Mouse (Mus musculus) G1E (cell line): ENCODE results near the gene Dynlrb1. TPM values are rescaled to one million over a fixed set of nuclear protein-coding genes. Genes with fewer than 3 reads are reported as not detected.
A peak's percentile ranks its signal among the peaks of the same experiment; 100 is the strongest.

ENCODE experiments used
- ATAC-seq: 2 replicates; pipeline ENCODE4 v1.8.0; 2016; ENCODE audit warnings: mild to moderate bottlenecking; ENCODE audit not compliant: insufficient number of reproducible peaks, poor library complexity, low FRiP score, severe bottlenecking; ENCODE audit errors: extremely low read depth
- DNase-seq: peaks from one replicate; pipeline ENCODE4 v3.0.0; 2012; ENCODE audit warnings: low spot score
- H3K27me3 ChIP-seq: 2 replicates; pipeline ENCODE4 v1.6.1; 2012; ENCODE audit warnings: mild to moderate bottlenecking, low read length, inconsistent platforms; ENCODE audit not compliant: insufficient read depth
- H3K36me3 ChIP-seq: replicated peaks from 2 replicates; pipeline ENCODE3; 2012; ENCODE audit warnings: mild to moderate bottlenecking, inconsistent platforms
- H3K4me1 ChIP-seq: 2 replicates; pipeline ENCODE4 v1.6.1; 2012; ENCODE audit warnings: low read depth, low read length, inconsistent platforms, mixed read lengths; ENCODE audit not compliant: insufficient read depth
- H3K4me3 ChIP-seq: 2 replicates; pipeline ENCODE4 v1.5.1; 2012; ENCODE audit warnings: low read depth, mild to moderate bottlenecking, inconsistent platforms, low read length, moderate library complexity, mixed read lengths
- H3K9me3 ChIP-seq: replicated peaks from 2 replicates; pipeline ENCODE4 v1.6.1; 2012; ENCODE audit warnings: inconsistent platforms
- CTCF ChIP-seq: IDR thresholded peaks from 2 replicates; pipeline ENCODE4 v1.5.1; 2012; ENCODE audit warnings: low read depth, low read length, inconsistent platforms, mixed read lengths
- GATA1 ChIP-seq: IDR thresholded peaks from 2 replicates; pipeline ENCODE4 v1.6.1; 2012; ENCODE audit warnings: borderline replicate concordance, low read length, inconsistent platforms, mixed read lengths
- GATA2 ChIP-seq: IDR thresholded peaks from 2 replicates; pipeline ENCODE4 v1.6.1; 2012; ENCODE audit warnings: low read depth, low read length, inconsistent platforms, borderline replicate concordance
- POLR2AphosphoS5 ChIP-seq: IDR thresholded peaks from 2 replicates; pipeline ENCODE4 v1.6.1; 2012; ENCODE audit warnings: low read depth, low read length, inconsistent platforms; ENCODE audit not compliant: insufficient replicate concordance
- TAL1 ChIP-seq: conservative IDR thresholded peaks from 2 replicates; pipeline ENCODE4 v1.6.1; 2012; ENCODE audit warnings: low read depth, low read length, inconsistent platforms, mixed read lengths
- polyA plus RNA-seq: library from polyadenylated mRNA; stranded (reverse); fragments of >175 nt; gene quantifications from 2 replicates; pipeline ENCODE4 v1.2.3, GENCODE M21; 2012
- total RNA-seq, 2 experiments: library from RNA; stranded (forward) in 1 of 2; stranded (reverse) in 1 of 2; fragments of 200-1000 nt in 1 of 2; fragments of >200 nt in 1 of 2; fragmentation: Nextera tagmentation in 1 of 2; gene quantifications; 2 replicates each; pipeline ENCODE4 v1.2.3; 2014 to 2017

Dynlrb1 gene
- 291 and 350 TPM in 2 replicates for total RNA-seq (2014; fragmentation: Nextera tagmentation)
- total RNA-seq (2017), result 176 and 200 TPM in 2 replicates
- 55.5 and 117 TPM in 2 replicates for polyA plus RNA-seq

DNA sequence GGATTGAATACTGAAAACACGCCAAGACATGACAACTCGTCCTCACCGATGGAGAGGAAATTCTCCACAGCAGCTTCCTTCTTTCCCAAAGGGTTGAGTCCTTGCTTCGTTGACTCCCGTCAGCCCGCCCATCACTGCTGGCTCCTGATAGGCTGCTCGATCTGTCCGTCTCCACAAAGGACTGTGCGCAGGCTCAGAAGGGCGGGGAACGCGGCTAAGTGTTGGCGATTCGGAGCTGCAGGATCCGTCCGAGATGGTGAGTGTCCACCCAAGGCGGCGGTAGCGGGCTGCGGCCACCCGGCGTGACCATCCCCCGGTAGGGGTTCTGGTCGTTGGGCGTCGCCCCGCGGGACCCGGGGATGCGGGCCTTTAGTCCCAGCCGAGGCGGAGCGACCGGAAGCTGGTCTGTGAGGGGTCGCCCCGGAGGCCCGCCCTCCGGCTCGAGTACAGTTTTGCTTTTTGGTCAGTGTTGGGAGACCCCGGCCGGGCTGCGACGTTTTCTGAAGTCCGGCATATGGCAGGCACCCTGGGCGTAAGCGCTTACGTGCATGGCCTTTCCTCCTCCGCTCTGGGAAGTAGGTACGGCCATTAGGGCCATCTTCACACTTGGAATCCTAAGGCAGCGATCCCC is at the start of gene Dynlrb1:
Gene Dynlrb1, plus strand, starts transcription at position 172 of the 631 bp plus-strand sequence.
- H3K4me1 ChIP-seq, result peaks cover 22% of the 10 kb centered on the region
- peaks cover 15% of the 10 kb centered on the region for H3K36me3 ChIP-seq
- H3K27me3 ChIP-seq, result no peaks in the 10 kb centered on the region
- TF ChIP-seq GATA1 (no peak), CTCF (no peak), POLR2AphosphoS5 (no peak), TAL1 (no peak), GATA2 (no peak)
- no peaks in the 10 kb centered on the region for H3K9me3 ChIP-seq
- ATAC-seq, result peak; percentile 95
- H3K4me3 ChIP-seq, result peak within 1 kb of the TSS; percentile 84
- DNase-seq, result peak; percentile 89

DNA sequence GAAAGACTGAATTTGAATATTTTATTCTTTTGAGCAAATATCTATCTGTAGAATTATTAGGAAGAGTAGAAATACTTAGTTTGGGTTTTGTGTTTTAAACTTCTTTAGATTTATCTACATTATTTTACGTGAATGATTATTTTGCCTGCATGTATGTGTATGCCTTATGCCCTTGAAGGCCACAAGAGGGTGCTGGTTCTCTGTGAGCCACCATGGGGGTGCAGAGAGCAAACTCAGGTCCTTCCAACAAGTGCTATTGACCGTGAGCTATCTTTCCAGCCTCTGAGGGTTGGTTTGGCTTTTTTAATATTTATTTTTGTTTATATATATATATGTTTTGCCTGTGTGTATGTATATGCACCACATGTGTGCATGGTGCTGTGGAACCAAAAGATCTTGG is 28.9 kb upstream of the Dynlrb1 start:
- Histone ChIP-seq H3K9me3 (no peaks in the 10 kb centered on the region), H3K27me3 (no peaks in the 10 kb centered on the region), H3K4me1 (no peaks in the 10 kb centered on the region), H3K36me3 (peaks cover 66% of the 10 kb centered on the region), H3K4me3 (no peak overlapping the region)
- no peak for DNase-seq
- TF ChIP-seq GATA2, result no peak
- no peak for TF ChIP-seq GATA1
- no peak for ATAC-seq

DNA sequence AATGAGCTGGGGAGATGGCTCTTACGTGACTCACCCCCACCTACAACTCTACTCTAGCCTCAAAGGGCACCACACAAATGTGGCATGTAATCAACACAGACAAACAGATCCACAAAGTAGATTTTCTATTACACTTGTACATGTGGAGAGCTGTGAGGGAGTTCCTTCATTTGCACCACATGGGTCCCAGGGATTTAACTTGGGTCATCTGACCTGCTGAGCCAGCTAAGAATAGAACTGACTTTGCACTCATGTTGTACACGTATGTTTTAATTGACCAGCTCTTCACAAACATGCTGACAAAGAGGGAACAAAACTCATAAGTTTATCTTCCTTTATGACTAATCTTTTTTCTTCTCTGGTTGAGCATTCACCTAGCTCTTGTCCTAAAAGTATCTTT is 13.2 kb upstream of the Dynlrb1 start:
- peaks cover 73% of the 10 kb centered on the region for H3K36me3 ChIP-seq
- no peaks in the 10 kb centered on the region for H3K4me1 ChIP-seq
- DNase-seq (no peak), ATAC-seq (no peak)
- H3K9me3 ChIP-seq, result no peaks in the 10 kb centered on the region
- H3K4me3 ChIP-seq, result no peak overlapping the region
- TF ChIP-seq GATA2 (no peak), TAL1 (no peak), POLR2AphosphoS5 (no peak), GATA1 (no peak), CTCF (no peak)
- H3K27me3 ChIP-seq, result no peaks in the 10 kb centered on the region

DNA sequence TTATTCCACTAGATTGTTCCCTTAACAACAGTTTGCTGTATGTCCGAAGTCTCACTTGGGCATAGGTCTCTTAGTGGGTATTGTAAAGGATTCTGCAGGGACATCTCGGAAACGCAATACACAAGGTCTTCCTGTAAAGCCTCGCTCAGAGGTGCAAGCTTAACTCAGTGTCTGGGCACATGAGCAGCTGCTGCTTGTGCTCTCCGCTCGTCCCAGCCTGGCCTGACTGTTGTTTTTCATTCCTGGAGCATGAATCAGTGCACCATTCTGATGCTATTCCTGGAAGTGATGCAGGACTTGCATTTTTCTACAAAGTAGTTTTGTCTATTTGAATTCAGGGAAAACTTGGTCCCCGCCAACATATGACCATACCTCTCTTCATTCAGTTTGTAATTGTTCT is 11.6 kb upstream of the Dynlrb1 start:
- ATAC-seq (no peak), DNase-seq (no peak)
- Histone ChIP-seq H3K4me1 (no peaks in the 10 kb centered on the region), H3K27me3 (no peaks in the 10 kb centered on the region), H3K9me3 (no peaks in the 10 kb centered on the region), H3K36me3 (peaks cover 62% of the 10 kb centered on the region), H3K4me3 (no peak overlapping the region)
- no peak for TF ChIP-seq TAL1
- no peak for TF ChIP-seq GATA2
- no peak for TF ChIP-seq CTCF
- TF ChIP-seq POLR2AphosphoS5, result no peak
- TF ChIP-seq GATA1, result no peak

DNA sequence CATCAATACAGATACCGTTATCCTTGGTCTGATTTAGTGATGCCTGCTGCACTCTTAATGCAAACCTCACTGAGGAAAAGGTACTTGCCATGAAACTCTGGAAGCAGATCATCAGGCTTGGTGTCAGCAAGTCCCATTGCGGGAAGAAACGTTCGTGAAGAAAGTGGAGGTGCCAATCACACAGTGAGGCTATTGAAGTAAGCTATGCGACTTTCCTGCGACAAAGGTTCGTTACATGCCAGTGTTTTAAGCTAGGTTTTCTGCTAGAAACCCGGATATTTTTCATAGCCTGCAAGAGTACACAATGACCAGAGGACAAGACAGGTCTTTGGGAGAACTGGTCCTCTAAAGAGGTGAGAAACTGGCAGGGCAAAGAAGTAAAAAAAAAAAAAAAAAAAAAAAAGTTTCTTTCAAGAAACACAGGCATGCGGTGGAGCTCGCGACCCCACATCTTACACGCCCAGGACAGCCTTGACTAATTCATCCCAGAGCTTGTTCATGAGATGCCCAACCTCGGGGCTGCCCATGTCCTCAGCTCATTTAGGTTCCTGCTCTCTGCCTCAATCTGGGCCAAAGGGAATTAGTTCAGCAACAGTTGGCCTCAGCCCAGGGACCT is 479 bp upstream of the Dynlrb1 start:
- no peaks in the 10 kb centered on the region for H3K9me3 ChIP-seq
- H3K27me3 ChIP-seq, result no peaks in the 10 kb centered on the region
- H3K4me3 ChIP-seq, result peak overlapping the region; percentile 84
- ATAC-seq, result peak; percentile 43
- H3K36me3 ChIP-seq, result peaks cover 9% of the 10 kb centered on the region
- peaks cover 20% of the 10 kb centered on the region for H3K4me1 ChIP-seq
- TF ChIP-seq CTCF (no peak), TAL1 (no peak), GATA2 (no peak), POLR2AphosphoS5 (no peak), GATA1 (no peak)
- DNase-seq, result no peak

DNA sequence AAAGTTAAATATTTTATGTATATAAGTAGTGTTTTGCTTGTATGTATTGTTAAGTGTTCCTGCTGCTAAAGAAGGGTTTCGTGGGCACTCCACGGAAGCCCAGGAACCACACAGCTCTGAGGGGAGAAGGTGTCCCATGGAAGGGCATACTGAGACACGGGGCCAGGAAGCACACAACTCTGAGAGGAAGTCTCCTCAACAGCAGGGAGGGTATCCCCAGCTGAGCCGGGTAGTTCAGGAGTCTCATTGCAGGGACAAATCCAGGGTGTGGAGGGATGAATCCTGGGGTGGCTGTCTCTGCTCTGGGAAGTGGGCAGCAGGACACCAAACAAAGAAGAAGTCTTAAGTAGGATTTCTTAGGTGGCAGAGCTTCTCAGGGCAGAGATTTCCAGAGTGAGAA is 943 bp downstream of the Dynlrb1 start:
- TF ChIP-seq GATA2, result no peak
- no peak for TF ChIP-seq CTCF
- TF ChIP-seq TAL1, result no peak
- TF ChIP-seq GATA1, result no peak
- no peak for TF ChIP-seq POLR2AphosphoS5
- Histone ChIP-seq H3K4me3 (peak overlapping the region; percentile 84), H3K9me3 (no peaks in the 10 kb centered on the region), H3K36me3 (peaks cover 20% of the 10 kb centered on the region), H3K27me3 (no peaks in the 10 kb centered on the region), H3K4me1 (peaks cover 22% of the 10 kb centered on the region)
- ATAC-seq (no peak), DNase-seq (no peak)
